Mouse (Mus musculus): ENCODE measurements around the gene Pgrmc2. TPM values are rescaled to one million over a fixed set of nuclear protein-coding genes. Genes with fewer than 3 reads are reported as not detected.

Gene Pgrmc2
- total RNA-seq, 2 experiments from 2014 or later, result 27.5 to 30.1 TPM

- intact Hi-C loops (cut with DNase I), result no loop called here
These were observed 64.7 kb downstream of the Pgrmc2 start for GRCm38 (mm10) chr3:41018022-41018608.

More at GRCm38 (mm10) chr3:41018022-41018608, 64.7 kb downstream of the Pgrmc2 start:
- no peak for DNase-seq (ENCODE audit: low spot score)

Other genes with a start within 250 kb of the Pgrmc2 start
- gene Mfsd8, start 236.2 kb downstream of the Pgrmc2 start, total RNA-seq (2021), result 10 to 100 TPM; 13.5 to 16.0 TPM
- gene Abhd18, start 236.1 kb downstream of the Pgrmc2 start, total RNA-seq (2021), result 10 to 100 TPM; 93.0 to 98.8 TPM
- not detected for gene 1700034I23Rik, start 180.5 kb downstream of the Pgrmc2 start, total RNA-seq (2021)
- 10 to 100 TPM; 70.7 to 75.7 TPM for gene Larp1b, start 133.2 kb downstream of the Pgrmc2 start, total RNA-seq (2021)

Measured in heart, postnatal 25 days (tissue).